Mouse (Mus musculus) adrenal gland, postnatal 25 days (tissue): ENCODE data around the gene Gnai1. TPM values are rescaled to one million over a fixed set of nuclear protein-coding genes. Genes with fewer than 3 reads are reported as not detected.

ENCODE experiments used
- DNase-seq: peaks from one replicate; pipeline ENCODE4 v3.0.0; 2021; ENCODE audit warnings: mixed read lengths
- total RNA-seq: library from RNA; stranded (reverse); gene quantifications from 2 replicates; pipeline ENCODE4 v1.2.3, GENCODE M21; 2021

Gene Gnai1
- total RNA-seq, 1 experiment from 2014 or later = 24.4 TPM

DNA sequence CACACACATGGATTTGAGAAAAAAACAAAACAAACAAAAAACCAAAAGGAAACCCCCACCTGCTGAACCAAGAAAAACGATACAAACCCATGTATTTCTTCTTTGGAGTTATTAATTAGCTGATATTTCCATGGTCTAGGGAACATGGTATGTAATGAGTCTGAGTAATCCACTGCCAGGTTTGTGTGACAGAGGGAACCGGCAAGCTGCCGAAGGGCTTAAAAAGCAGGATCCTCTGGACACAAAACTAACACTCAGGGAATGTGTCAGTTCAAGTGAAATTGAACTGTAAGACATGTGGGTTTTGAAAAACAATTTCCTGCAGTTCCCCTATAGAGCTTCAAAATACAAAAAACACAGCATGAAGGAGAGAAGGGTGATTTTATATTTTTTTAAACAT is 72.1 kb downstream of the Gnai1 start:
- DNase-seq = no peak

DNA sequence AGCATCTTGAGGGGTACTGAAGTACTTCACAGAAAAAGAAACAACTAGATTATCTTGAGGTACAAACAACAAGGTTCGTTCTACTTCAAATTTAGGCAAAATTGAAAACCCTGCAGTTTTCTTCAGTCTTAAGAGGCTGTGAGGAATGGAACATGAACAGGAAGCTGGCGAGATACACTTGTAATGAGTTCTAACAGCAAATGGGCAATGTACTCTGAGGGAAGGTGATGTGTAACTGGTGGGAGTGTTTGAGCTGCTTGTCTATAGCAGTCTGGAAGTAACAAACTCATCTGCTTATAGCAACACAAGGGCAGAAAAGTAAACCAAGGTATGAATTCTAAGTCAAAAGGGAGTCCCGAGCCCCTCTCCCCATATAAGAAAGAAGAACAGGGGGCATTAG is 78.1 kb downstream of the Gnai1 start:
- DNase-seq = no peak

DNA sequence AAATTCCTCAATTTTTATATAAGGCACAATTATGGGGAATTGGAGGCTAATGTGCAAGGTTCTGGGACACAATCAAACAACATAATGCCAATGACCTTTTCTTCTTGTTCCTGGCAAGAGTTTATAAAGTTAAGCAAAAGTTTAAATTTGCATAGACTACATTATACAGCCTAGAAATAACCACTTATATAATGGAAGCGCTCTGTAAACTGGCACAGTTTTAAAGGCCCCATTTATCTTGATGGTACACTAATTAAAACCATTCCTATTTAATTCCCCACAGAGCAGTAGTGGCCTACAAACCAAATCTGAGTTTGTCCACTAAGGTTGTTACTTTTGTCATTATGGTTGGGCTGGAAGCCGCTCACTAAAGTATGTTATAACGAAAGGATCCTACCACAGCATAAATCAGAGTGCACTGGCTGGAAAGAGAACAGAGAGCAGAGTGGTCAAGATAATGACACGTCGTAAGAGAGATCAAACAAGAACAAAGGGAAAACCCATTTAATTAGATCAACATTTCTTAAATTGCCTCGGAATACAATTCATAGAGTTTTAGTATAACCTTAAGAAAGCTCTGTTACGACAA is 85.7 kb downstream of the Gnai1 start:
- no peak for DNase-seq

DNA sequence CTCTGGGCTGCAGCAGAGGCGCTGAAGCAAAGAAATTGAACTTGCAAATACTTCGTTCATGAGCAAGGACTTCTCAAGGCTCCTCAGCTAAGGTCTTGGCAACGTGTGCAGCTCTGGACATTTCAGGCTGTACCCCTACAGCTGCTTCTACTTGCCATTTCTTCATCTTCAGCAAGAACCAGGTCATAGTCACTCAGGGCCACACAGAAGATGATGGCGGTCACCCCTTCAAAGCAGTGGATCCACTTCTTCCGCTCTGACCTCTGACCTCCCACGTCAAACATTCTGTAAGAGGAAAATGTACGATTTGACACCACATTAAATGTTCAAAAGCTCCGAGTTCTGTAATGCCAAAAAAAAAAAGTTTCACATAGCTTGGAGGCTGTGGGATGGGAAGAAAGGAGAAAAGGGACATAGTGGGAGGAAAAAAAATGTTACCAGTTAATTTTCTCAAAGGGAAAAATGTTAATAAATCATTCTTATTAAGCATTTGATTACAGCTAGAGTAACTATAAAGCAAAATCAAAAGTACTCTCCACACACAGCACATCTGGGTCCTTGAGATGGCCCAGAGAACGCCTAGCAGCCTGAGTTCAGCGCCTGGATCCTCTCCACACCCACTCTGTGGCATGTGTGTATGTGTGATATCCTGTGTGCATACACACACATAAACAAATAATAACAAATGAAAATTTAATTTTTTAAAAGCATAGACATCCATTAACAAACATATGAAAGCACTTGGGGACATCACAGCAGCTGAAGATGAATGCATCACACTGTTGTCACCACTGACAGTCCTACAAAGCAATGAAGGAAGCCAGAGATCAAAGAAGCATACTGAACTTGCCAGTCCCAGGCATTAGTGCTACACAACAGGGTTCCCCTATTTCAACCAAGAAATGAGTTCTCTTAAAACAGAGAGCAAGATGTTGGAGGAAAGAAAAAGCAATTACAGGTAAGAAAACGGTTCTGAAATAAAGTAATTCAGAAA is 86.6 kb downstream of the Gnai1 start:
- no peak for DNase-seq

DNA sequence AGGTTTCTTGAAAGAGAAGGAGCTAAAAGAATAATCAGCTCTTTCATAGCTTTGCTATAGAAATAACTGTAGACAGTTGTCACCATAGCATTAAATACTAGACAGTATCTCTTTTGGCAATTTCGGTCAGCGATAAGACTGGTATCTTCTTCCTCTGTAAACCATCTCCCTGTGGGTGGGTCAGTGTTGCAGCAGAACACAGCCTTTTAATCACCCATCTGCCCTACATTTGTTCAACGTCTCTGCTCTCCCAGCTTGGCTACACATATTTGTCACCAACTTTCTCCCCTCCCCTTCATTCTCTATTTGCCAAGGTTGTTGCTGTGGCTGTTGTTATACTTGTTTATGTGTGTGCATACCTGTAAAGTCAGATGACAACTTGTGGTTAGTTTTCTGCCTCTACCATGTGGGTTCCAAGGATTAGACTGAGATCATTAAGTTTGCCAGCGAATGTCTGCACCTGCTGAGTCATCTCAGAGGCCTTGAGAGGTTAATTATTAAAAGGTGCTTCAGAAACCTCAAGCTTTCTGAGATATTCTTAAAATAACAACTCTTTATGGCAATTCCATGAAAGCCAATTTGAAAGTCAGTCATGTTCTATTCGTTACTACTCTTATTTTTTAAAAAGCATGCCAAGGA is 109.7 kb downstream of the Gnai1 start:
- no peak for DNase-seq

DNA sequence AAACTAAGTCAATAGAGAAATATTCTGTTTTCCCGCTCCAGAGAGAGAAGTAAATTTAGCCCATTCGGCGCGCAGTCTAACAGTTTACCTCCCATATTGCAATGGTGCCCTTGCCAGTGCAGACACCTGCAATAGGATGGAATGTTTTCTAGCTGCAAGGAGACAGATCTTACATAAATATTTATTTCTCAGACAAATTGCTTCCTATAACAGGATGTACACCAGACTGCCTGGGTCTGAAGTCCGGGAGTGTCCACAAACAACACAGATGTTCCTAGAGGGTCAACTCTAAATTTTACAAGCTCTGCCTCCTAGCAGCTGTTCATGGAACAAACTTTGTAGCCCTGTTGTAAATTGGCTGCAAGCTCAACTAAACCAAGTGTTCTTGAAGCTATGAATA is 111.0 kb downstream of the Gnai1 start:
- no peak for DNase-seq

DNA sequence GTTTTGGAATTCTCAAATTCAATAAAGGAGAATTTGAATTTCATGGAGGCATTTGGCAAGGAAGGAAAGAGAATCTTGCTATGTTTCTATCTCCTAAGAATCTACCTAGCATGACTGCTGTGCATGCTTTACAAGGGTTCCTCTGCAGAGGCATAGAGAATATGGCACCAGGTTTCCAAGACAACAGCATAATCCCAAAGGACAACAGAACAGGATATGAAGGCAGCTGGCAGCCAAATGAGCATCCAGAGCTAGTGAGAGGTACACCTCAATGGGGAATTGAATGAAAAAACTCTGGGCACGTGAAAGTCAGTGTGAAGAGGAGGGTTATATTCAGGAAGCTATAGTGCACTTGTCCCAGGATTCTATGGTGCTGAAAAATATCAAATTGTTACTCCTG is 130.8 kb downstream of the Gnai1 start:
- no peak for DNase-seq

DNA sequence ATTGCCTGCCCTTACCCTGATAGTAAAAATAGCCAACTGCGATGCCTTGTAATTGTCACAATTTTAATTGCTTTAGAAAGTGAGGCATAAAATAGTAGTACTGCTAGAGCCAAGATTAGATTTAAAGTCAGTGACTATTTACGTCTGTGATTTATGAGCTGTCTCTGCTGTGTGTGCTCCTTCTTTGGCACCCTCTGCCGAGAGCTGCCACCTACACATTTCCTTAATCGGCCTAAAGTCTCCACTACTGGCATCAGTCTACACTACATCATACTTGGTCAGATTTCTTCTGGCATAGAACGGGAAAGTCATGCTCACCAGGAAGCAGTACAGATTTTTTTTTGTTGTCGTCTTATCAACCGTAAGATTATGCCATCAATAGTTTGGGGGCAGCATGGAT is 131.3 kb downstream of the Gnai1 start:
- no peak for DNase-seq

DNA sequence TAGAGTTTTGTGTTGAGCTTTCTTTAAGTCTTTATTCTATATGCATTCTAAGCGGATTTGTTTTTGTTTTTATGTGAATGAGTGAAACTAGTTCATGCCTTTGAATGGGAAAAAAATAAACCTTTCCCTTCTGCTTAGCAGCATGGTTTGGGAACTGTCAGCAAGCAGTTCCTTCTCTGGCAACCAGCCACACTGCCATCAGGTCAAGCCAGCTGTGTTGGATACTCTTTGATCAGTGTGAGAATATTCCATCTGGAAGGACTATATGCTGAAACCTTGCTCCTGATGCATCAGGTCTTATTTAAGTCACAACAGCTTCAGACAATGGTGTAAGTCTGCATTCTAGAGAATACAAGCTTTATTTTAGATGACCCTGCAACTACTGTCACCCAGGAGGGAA is 139.3 kb downstream of the Gnai1 start:
- DNase-seq = peak; percentile 2

DNA sequence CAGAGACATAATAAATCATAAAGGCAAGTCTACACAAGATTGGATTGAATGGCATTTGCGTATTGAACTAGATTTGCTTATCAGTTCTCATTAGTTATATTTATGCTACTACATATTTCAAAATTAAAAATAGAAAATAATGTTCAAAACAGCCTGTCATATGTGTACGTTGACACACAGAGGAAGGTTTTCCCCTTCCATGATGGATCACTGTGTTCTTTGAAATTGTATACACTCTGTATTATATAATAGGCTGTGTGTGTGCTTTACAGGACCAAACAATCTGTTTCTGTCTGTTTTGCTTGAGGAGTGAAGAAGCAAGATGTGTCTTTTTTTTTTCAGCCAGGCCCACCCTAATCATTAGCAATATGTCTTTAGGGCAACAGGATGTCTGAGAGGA is 141.9 kb downstream of the Gnai1 start:
- no peak for DNase-seq

DNA sequence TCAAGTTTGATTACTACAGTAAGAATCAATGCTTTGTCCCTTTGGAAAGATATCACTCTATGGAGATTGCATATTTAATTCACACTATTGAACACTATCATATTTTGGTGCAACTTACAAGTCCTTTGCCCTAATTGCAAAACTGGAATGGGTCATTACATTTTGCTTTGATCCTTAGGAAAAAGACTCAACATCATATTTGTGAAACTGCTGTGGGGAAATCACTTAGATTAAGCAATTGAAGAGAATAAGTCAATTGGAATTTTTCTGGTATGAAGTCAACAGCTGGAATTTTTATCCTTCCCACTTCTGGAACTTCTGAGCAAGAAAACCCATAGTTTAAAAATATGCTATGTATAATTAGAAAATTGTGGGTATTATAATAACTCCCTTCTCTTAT is 142.3 kb downstream of the Gnai1 start:
- no peak for DNase-seq
